Mouse (Mus musculus) cerebellum, adult 2 months (tissue): ENCODE measurements at regions not wholly inside any gene's neighbourhood (a gene's known extent, or its start where the extent isn't known, plus 50 kb on each side); places are given as distances from the start of the nearest gene placed in this dataset.

Source experiments
- CTCF ChIP-seq: fragments of 200-500 bp; IDR thresholded peaks from 2 replicates; pipeline ENCODE4 v1.5.1; 2011; ENCODE audit warnings: low read depth, mild to moderate bottlenecking, control low read depth, low read length, moderate library complexity, borderline replicate concordance; ENCODE audit not compliant: insufficient read depth
- POLR2A ChIP-seq: fragments of 200-500 bp; IDR thresholded peaks from 2 replicates; pipeline ENCODE4 v1.6.1; 2011; ENCODE audit warnings: low read length, control low read depth, borderline replicate concordance; ENCODE audit not compliant: insufficient read depth

- TF ChIP-seq POLR2A (no peak), CTCF (no peak)
These were observed 126.7 kb downstream of the Ndfip2 start for GRCm38 (mm10) chr14:105385119-105385518.
